Mouse (Mus musculus): ENCODE measurements around the gene Setdb1. TPM values are rescaled to one million over a fixed set of nuclear protein-coding genes. Genes with fewer than 3 reads are reported as not detected.
A peak's percentile ranks its signal among the peaks of the same experiment; 100 is the strongest.
"Not testable (repeated sequence)": the region's sequence is repeated elsewhere in the genome, so short reads cannot be mapped to it uniquely, and the experiment has no call there.

Setdb1 gene
- total RNA-seq (2021) = 10 to 100 TPM; 33.1 to 34.7 TPM
- long read RNA-seq, experiment 1, full-length matches to known transcripts = 5 of 27 reads
- long read RNA-seq, experiment 1, partial matches to known transcripts = 14 of 27 reads
- long read RNA-seq, experiment 1, other reads (novel, unspliced or antisense) = 8 of 27 reads
- long read RNA-seq, experiment 2, full-length matches to known transcripts = 5 of 18 reads
- long read RNA-seq, experiment 2, partial matches to known transcripts = 5 of 18 reads
- long read RNA-seq, experiment 2, other reads (novel, unspliced or antisense) = 8 of 18 reads

DNA sequence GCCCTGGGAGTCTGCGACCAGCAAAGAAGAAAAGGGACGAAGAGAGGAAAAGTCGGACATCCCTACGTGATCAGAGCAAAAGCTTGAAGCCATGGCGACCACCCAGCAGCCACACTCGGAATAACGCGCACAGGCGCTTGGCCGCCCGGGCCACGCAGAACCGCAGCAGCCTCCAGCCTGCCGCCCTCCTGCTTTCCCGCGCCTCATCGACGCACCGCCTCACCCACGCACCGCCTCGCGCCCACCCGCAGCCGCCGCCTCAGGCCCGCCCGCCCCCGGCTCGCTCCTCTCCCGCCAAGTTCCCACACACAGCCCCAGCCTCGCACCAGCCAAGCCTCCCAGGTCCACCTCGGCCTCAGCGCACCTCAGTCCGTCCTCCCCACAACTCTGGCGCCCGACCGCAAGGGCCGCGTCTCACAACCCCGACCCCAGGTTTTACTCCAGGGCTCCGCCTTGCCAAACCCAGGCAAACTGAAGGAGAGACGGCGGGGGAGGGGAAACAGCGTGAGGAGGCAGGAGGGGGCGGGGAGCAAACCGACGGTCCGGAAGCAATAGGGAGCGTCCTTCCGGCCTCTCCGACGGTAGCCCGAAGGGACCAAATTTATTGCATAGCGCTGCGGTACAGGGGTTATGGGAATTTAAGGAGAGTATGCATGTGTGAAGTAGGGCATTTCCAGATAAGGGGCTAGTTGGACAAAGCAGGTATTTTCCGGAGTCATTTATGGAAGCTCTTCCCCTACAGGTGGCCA is at the start of gene Setdb1:
Gene Setdb1, minus strand, starts transcription at position 502 of the 749 bp plus-strand sequence.
- DNase-seq (ENCODE audit: low spot score in 2 of 2) = peak; percentile 95 to 98

DNA sequence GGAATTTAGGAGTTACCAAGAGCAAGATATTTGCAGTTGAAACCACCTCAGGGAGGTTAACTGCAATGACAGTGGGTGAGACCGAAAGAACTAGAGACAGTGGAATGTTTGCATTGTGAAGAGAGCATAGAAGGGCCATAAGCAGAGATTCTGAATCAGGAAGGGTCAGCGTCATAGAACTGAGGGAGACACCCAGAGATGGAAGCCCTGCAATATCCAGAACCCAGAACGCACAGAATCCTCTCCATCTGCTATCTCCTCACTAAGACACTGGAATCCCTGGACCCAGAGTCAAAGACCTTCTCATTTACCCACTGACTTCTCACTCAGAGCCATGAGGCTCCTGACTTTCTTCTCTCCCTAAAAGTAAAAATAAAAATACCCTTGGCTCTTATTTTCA is 45.7 kb upstream of the Setdb1 start, which contains the start of gene 4930558C23Rik:
Gene 4930558C23Rik, minus strand, starts transcription at position 101 of the 400 bp plus-strand sequence.
- no peak for DNase-seq (ENCODE audit: low spot score in 2 of 2)

DNA sequence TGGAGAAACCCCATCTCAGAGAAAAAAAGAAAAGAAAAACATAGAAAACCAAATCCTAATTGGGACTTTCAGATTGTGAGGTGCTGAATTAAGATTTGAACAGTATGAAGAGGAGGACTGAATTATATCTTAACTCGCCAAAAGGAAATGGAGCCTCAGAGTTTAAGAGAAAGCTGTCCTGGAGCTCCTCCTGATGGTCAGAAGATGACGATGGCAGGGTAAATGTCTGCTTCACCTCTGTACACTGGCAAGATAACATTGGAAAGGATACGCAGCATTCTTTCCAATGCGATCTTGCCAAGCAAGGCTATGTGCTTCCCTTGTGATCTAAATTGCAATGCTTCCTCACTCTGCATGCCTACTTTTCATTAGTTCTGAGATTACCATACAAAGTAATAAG is 37.4 kb upstream of the Setdb1 start:
- DNase-seq (ENCODE audit: low spot score in 2 of 2) = no peak

DNA sequence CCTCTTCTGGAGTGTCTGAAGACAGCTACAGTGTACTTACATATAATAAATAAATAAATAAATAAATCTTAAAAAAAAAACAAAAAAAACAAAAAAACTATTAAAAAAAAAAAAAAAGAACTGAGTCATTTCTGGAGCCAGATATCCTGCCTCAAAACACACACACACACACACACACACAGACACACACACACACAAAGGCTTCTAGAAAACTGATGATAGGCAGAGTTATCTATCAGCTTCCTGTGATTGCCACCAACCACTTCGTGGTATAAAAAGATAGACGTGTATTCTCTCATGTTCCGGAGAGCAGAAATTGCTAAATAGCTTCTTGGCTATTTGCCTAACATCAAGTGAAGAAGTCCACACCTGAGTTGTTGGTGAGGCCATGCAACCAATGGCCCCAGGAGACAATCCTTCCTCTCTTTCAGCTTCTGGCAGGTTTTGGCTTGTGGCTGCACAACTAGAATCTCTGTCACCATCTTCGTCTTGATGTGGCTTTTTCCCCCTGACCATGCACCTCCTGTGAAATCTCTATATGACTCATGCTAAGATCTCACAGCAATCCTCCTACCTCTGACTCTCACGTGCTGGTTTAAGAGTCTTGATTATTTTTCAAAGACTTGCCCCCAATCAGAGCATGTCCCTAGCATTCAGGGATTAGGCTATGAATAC is 28.5 kb upstream of the Setdb1 start:
- no peak for DNase-seq (ENCODE audit: low spot score in 2 of 2)

DNA sequence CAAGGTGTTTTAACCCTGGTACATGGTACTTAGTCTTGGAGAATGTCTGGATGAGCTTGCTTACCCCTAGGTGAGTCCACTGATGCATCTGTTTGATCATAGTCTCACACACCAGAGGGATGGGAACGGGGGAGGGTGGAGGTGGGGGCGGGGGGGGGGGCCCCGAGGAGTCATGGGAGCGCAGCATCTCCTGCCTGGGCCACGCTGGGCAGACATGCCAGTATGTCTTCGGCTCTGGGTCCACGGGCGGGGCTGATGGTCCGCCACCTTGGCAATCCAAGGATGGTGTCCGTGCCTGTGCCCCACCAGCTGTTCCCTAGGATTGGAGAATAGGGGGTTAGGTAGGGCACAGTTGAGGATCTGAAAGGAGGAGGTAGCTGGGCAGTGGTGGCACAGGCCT is 16.2 kb upstream of the Setdb1 start:
- no peak for DNase-seq (ENCODE audit: low spot score in 2 of 2)

DNA sequence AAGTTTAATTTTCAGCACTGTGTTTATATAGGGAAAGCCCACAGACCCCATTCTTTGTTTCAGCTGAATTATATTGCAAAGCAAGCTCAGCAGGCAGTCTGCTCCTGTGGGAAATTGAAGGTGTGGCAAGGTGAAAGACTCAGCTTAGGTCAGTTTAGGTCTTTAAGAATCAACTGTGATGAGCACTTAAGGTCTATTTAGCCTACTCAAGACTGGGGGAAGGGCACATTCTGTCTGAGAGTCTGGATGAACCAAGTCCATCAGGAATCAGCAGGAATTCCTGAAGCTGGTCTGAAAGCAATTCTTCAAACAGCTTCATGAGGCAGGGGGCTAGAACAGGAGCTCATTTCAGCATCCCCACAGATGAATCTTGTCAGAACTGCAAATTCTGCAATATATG is 13.1 kb upstream of the Setdb1 start:
- no peak for DNase-seq (ENCODE audit: low spot score in 2 of 2)

DNA sequence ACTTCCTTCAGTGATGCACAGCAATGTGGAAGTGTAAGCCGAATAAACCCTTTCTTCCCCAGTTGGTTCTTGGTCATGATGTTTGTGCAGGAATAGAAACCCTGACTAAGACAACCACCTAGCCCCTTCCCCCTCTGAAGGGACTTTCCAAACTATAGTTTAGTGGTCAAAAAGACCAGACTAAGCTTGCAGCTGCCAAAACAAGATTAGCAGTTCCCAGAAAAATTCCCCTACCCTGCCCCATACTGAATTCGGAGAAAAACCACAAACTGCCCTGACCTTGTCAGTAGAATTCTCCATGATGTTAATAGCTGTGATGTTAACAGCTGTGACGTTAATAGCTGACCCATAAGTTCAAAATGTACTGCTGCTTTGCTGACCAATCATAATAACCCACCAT is 3.3 kb upstream of the Setdb1 start:
- not testable (repeated sequence) for DNase-seq (ENCODE audit: low spot score in 2 of 2)

DNA sequence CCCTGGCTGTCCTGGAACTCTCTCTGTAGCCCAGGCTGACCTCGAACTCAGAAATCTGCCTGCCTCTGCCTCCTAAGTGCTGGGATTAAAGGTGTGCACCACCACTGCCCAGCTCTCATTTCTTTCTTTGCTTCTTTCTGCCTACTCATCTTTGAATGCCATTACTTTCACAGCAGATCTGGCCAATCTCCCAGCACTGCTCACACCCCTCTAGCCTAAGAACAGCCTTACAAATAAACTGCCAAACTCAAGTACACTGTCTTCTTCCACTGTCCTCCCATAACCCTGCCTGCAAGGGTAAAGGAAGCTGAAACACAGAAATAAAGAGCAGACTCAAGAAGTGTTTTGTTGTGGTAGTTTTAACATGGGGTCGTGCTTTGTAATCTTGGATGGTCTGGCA is 744 bp upstream of the Setdb1 start:
- DNase-seq (ENCODE audit: low spot score in 2 of 2) = no peak

DNA sequence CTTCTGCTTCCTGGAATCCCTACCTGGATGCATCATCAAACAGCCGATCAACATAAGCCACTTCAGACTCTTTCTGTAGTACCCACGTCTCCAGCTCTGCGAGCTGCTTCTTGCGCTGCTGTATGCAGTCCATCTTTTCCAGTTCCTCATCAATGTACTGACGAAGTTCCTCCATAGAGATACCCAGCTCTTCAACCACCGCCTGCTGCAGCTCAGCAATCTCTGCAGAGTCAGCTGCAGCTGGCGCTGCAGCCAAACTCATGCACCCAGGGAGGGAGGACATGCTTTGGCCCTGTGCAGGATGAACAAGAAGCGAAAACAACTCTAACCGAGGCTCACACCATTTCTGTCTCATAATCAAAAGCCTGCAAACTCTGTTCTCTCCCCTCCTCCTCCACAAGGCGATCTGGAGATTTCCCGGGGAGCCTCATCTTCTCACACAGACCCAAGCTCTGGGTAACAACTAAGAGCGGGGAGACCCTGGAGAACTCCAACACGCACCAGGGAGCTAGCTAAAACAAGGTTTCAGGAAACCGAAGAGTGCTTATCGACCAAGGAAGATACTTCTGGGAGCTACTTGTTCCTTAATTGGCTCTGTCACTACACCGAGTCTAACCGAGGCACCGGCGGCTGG is 974 bp downstream of the Setdb1 start:
- DNase-seq (ENCODE audit: low spot score in 2 of 2) = not testable (repeated sequence)

DNA sequence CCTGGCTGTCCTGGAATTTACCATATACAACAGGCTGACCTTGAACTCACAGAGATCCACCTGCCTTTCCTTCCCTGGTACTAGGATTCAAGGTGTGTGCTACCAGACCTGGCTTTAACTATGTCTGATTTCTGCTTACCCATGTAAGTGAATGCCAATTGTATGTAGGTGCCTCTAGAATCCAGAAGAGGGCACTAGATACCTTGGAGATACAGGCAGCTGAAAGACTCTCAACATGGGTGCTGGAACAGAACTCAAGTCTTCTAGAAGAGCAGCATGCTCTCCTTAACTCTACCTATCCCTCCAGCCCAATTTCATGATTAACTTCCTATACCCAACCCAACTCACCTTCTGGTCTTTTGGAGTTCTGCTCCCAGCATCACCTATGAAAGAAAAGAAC is 7.5 kb downstream of the Setdb1 start:
- no peak for DNase-seq (ENCODE audit: low spot score in 2 of 2)

DNA sequence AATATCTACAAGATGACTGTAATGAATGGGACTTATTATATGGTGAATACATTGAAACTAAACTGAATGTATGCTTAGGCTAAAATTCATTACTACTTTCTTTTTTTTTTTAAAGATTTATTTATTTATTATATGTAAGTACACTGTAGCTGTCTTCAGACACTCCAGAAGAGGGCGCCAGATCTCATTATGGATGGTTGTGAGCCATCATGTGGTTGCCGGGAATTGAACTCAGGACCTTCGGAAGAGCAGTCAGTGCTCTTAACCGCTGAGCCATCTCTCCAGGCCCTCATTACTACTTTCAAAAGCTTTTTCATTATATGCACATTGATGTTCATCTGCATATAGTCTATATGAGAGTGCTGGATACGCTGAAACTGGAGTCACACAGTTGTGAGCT is 8.7 kb downstream of the Setdb1 start:
- DNase-seq (ENCODE audit: low spot score in 2 of 2) = not testable (repeated sequence)

DNA sequence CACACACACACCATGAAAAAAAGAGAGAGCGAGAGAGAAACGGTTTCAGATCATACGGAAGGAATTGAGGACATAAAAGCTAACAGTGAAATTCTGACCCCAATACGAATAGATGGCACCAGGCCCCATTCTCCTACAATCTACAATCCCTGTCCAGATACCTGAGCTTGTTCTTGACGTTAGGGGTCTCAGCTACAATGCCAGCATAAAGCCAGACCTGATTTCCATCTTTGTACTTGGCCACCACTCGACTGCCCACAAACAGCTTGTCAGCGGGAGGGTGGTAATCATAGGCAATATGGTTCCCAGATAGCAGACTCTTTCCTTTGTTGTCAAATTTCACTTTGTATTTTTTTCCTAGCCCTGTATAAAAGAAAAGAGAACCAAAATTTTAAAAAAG is 10.5 kb downstream of the Setdb1 start:
- DNase-seq (ENCODE audit: low spot score in 2 of 2) = no peak

DNA sequence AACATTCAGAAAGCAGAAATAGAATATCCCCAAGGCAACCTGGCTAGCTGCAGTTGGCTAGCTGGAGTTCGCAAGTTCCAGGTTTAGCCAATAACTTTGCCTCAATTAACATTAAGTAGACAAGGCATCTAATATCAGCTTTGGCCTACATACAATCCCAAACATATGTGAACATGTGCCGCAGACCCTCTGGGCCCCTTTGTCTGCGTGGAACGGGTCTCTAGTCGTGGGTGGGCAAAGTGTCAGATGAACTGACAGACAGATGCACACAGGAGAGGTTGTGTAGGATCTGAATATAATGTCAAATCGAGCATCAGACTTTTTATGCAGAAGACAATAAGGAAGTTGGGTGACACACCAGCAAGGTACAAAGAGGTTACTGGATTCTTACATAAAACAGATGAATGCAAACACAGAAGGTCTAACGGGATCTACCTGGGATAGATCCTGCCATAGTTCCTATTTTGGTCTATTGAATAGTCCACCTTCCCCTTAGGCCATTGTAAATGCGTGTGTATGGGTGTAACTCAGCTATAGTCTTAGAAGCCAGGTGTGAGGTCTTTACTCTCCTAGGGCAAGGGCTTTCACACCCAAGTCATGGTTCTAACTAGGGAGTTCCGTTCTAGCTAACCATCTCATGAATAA is 13.5 kb downstream of the Setdb1 start:
- DNase-seq (ENCODE audit: low spot score in 2 of 2) = not testable (repeated sequence)

DNA sequence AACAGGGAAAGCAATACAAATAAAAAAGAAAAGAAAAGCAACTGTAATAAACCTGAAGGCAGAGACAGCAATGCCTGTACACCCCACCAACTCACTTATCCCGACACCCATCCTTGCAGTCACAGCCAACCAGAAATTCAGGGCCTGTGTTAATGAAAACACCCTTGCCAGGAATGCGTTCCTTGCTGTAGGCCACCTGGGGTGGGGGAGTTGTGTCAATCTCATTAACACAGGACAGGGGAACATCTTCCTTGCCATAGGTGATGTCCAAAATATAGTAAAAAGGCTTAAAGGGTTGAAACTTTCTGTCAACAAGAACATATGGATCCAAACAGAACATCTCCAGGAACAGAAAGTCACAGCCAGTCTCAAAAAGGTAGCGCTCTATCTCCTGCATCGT is 18.8 kb downstream of the Setdb1 start:
- DNase-seq (ENCODE audit: low spot score in 2 of 2) = no peak

DNA sequence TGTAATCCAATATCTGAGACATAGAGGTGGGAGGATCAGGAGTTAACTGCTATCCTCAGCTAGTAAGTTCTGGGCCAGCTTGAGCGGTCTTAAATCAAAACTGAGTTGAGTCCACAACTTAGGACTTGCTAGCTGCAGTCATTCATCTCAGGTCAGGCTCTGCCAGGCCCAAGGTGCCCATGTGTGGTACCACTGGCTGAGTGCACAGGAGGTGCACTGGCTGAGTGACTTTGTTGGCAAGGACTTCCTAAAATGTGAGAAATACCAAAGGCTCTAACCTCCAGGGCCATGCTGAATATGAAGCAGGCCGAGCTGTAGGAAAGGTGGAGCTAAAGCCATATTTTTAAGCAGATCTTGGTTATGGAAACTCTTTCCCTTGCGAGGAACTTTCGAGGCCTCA is 19.7 kb downstream of the Setdb1 start:
- no peak for DNase-seq (ENCODE audit: low spot score in 2 of 2)

DNA sequence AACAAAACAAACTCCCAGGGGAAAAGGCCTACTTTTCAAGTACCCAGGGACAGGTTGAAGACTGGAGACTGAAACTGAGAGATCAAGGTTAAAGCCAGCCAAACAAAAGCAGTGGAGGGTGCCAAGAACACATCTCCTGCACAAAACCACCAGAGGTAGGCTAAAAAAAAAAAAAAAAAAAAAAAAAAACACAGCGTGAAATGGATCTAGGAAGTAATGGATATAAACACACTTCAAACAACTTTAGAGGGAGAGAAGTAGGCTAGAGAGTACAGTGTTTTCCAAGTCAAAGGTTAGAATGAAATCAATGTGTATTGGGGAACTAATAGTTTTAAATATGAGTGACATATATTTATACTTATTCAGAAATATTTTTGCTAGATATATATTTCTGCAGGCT is 25.5 kb downstream of the Setdb1 start:
- no peak for DNase-seq (ENCODE audit: low spot score in 2 of 2)

DNA sequence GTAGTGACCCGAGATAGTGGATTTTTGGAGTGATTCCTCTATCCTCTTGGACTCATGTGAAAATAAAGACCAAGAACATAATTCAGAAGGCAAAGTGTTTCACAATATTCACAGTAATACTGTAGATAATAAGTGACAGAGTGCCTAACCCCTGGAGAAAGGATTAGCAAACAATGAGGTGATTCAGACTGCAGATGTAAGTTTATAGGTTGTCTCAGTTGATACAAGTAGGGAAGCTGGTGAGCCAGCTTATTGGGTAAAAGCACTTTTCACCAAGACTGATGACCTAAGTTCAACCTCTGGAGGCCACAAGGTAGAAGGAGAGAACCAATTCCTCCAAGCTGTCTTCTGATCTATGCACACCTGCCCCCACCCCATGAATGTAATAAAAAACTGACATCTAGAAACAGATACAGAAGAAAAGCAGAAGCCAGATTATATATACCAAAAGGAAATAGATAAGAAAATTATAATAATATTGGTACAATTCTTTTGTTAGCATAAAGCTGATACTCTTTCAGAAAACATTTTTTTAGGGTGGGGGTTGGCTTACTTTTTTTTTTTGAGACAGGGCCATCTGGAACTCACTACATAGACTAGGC is 28.1 kb downstream of the Setdb1 start:
- no peak for DNase-seq (ENCODE audit: low spot score in 2 of 2)

DNA sequence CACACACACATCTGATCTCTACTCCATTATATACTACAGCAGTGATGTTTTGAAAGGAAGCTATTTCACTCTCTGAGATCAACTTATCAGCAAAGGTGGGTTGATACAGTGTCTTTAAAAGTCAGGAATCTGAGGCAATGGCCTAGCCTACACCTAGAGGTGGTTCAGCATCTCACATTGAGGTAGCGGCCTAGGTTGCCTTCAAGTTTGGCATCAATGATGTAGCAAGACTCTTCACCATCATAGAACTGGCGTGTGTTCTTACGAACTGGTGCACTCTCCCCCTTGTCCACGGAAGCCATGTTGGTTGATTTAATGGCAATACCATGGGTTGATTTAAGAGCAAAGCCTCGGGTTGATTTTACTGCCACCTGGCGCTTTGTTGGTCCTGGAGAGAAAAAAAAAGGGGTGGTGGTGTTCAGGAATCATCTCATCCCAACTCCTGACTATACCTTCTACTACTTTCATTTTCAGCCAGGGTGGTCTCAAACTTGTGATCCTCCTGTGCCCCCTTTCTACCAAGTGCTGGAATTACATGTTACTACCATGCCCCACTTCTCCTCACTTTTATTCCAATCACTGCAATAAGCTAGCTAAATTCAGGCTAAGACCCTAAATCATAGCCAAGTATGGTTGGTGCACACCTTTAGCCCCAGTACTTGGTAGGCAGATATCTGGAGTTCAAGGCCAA is 32.4 kb downstream of the Setdb1 start:
- no peak for DNase-seq (ENCODE audit: low spot score in 2 of 2)

DNA sequence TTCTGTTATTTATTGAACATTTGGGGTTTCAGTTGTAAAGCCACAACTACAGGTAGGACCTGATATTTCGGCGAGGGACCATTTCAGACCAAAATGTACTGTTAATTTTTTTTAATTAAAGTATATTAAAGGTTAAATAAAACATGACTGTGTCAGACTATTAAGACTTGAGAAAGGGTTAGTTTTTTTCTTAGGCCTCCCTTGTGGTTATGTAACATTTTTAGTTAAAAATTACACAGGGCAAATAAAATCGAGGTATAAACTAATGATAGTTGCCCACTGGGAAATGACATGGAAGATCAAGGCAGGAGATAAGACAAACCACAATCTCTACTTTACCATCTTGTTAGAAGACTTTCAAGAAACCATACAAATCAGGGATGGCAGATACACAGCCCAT is 33.6 kb downstream of the Setdb1 start:
- DNase-seq (ENCODE audit: low spot score in 2 of 2) = no peak
